Mouse (Mus musculus): Measurements from ENCODE around the gene Fmn2.

DNA sequence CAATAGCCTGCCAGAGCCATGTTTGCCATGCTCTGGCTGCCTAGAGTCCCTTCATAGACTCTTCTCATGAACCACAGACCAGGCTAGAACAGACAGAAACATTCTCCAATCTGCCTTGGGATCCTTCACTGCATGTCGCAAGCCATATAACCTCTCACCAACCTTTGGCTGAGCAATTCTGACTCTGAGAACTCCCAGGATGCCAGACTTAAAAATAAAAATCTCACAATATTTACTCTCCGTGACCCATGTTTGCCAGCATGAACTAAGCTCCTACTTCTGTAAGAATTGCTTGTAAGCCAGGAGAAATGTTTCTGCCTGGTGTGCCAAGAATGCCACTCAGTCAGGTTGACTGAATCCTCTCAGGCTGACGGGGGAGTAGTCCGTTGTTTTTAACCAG, 246.9 kb downstream of the Fmn2 start:
- TF ChIP-seq CTCF (IDR thresholded peaks at IDR 0.05; ENCODE audit: borderline replicate concordance, insufficient read depth, low read length) = no peak
- TF ChIP-seq POLR2A (IDR thresholded peaks at IDR 0.05; ENCODE audit: low read depth, low read length) = no peak
